Mouse (Mus musculus) retina, embryonic 14.5 days (tissue): ENCODE data around the gene Pi4k2a.
A peak's percentile ranks its signal among the peaks of the same experiment; 100 is the strongest.

Experiments
- DNase-seq: peaks from one replicate; pipeline ENCODE4 v3.0.0-alpha.2; 2015; ENCODE audit warnings: low spot score

The Pi4k2a gene

DNA sequence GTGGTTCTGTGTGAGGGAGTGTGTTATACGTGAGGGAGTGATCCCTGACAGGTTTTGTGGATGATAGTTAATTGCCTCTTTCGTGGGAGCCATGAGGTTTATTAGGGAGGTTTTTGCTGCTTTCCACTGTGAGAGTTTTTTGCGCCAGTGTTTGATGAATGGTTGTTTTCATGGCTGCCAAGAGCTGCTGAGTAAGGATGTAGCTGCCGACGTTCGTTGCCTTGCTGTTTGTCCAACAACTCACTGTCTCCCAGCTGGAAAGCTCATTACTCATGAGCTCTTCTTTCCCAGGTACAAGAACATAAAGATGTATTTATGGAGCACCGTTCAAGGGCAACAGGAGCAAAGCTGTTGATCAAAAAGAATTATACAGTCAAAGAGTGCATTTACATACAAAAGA lies 73.9 kb downstream of the Pi4k2a start:
- DNase-seq: no peak

DNA sequence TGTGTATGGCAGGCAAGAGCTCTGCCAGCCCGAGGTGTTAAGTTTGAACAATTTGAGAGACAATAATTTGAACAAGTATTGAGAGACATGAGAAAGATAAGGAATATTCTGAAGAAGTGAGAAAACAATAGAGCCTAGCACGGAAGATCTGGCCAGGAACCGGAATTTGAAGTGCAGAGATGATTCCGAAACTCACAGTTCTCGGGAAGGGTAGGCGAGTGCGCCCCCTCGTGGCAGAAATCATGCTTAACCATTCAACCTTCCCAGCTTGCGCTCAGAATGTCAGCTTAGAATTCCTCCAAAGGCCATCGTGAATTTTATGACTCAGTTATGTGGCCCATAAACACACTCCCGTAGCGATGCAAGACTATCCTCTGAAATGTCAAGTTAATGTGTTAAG lies 75.9 kb downstream of the Pi4k2a start:
- peak; percentile 92 for DNase-seq

DNA sequence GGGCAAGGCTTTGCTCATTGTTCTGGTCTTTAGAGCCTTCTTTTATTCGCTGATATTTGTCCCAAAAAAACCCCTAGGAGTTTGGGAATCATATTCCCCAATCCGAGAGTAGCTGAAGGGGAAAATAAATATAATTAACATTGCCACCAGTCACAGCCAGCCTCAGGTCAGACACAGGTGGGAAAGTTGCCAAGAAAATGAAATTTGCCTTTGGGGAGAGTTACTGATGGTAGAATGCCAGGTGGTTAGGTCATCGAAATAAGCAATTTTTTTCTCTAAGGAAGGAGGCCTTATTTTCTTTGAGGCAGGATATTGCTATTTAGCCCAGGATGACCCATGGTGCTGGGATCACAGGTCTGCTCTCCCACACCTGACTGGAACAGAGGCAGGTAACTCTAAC lies 76.5 kb downstream of the Pi4k2a start:
- DNase-seq: no peak

DNA sequence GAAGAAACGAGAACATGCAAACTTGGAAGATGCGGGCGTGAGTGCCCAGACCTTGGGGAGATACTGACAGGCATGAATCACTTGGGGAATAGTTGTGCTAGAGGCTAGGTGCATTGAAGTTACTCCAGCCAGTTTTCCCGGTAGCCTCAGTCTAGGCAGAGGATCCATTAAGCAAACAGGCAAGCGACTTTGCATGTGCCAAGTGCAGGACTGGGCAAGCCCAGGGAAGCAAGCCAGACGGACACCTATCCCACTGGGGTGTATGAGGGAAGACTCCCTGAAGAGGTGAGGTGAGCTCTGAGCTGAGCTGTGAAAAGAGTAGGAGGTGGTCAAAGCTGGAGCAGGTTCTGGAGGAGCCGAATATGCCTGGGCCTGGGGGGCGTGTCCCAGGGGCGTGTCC lies 77.2 kb downstream of the Pi4k2a start:
- DNase-seq: no peak

DNA sequence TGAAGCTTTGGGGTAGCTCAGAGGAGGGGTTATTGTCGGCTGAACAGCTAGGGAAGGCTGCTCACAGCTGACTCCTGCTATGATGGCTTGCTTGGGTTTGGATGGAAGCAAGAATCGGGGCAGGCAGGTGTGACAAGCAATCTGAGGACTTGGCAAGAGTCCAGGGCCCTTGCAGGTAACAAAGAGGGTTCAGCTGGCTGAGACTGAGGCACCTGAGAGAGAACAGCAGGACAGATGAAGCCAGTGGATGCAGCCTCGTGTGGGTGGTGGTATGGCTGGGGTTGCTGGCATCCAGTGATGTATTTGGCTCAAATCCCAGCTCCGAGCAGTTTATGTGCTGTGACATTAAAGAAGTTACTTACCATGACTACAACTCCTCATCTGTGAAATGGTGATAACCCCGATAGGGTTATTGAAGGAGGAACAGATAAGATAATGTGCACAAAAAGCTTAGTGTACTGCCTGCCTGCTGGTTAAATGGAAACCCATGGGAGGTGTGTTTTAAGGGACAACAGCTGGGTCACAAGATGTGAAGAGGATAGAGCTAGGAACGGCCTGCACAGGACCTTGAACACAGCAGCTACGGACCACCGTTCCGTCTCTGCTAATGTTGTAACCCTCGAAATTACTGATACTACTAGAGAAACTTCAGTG lies 79.2 kb downstream of the Pi4k2a start:
- DNase-seq: no peak

DNA sequence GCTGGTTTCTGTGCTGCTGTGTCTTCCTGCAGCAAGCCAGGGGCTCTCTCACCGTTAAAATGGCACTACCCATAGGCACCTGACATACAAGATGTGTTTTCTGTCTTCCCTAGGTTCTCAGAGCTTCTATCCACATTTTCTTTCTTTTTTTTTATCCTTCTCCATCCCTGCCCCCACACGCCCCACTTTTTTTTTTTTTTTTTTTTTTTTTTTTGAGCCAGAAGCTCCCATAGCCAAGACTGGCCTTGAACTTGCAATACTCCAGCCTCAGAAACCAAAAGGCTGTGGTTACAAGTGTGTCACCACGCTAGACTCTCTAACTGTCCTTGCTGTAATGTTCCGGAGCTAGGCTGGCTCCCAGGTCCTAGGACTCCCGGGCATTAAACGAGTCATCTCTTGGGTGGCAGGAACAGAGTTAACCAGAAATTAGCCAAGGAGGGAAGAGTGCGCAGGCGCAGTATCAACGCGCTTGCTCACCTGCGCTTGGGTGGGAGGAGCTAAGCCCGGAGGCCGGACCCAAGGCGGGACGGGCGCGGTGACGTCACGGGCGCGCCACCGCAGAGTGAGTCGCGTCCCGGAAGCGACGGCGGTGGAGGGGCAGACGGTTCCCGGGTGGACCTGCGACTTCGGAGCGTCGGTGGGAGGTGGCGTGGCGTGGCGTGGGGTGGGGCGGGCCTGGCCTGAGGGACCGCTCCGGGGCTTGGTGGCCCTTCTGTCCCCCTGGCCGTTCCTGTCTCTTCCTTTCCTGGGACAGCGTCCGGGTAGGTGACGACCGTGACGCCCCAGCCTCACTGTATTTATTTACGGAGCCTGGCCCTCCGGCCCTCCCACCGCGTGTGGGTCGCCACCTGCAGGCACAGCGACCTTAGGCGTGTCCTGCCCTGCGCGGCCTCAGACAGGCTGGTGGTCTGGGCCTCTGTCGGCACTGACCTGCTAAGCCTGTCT lies 80.0 kb downstream of the Pi4k2a start:
- peak; percentile 94 for DNase-seq
